Mouse (Mus musculus): ENCODE data around the gene Ppp1r14b.
A peak's percentile ranks its signal among the peaks of the same experiment; 100 is the strongest.

The Ppp1r14b gene

DNA sequence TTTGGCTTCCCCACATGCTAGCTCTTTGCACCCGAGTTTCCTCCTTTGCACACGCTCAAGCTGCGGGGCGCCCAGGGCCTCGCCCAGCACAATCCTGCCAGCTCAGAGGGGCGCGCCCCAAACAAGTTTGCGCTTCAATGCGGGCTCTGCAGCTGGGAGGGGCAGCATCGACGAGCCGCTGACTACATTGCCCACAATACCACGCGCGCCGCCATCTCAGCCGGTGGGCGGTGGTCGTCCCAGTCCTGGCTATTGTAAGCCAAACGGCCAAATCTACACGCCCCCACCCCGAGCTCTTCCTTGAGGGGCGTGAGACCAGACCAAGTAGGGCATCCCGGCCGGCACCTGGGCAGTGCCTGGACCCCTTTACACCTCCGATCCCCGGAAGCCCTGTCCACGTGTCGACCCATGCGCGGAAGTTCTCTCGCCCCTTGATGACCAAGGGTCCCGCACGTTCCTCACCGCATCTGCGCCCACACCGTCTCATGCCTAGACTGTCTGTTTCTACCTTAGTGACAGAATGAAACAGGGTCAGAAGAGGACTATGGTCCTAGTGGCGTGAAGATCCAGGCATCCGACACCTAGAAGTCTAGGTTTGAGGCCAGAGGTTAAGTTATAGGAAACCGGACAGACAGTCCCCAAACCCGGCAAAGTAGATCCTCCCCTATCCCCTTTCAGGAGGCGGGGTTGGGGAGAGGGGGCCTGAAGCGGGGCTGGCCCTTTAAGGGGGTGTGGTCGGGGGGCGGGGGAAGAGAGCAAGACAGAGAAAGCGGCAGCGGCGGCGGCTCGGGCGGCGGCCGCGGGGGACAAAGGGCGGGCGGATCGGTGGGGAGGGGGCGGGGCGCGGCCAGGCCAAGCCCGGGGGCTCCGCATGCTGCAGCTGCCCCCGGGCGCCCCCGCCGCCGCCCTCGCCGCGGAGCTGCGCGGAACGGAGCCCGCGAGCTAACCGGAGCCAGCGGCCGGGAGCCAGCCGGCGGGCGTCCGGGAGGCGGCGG lies at the start of gene Ppp1r14b:
Gene Ppp1r14b (plus strand): TSS at position 758 of the 995 bp plus-strand sequence.
- DNase-seq (ENCODE audit: low read depth, low spot score): peak; percentile 71

DNA sequence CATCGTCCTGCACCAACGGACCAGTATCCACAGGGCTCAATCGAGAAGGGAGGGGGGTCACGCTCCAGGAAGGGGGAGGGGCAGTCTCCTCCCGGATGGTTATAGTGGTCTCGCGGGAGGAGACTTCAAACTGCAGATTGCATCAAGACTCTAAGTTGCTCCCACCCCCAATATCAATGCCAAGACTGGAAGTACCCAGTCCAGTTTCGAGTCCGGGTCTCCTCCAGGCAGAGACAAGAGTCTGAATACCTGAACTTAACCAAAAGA lies 49.5 kb upstream of the Ppp1r14b start, which contains the start of gene Catsperz:
Gene Catsperz (minus strand): TSS at position 74 of the 267 bp plus-strand sequence.
- DNase-seq (ENCODE audit: low read depth, low spot score): no peak

DNA sequence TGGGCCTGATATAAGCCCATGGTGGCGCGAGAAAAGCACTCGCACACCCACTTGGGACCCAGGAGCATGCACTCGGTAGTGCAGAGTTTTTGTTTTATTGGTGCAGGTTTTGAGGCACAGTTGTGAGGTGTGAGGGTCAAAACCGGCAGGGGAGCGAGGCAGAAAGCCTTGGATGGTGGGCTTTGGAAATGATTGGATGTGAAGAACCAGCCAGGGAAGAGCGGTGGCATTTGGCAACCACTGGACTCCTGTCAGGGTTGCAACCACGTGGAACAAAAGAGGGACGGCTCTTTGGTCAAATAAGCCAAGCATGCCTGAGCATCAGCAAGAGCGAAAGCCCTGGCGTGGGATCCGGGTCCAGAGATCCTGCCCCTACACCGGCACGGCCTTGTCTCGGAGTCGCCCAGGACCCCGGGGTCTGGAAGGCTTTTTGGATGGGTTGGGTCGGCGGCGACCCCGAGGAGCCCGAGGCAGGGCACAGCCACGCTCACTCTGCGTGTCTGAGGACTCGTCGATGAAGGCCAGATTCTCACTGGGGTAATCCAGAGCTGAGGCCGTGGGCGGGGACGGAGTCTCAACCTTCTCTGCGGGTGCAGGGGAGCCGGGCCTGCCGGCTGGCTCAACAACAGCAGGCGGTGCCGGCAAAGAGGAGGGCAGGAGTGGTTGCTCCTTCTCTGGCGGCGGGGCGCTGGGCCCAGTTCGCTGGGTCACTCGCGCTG lies 49.0 kb upstream of the Ppp1r14b start:
- no peak for DNase-seq (ENCODE audit: low read depth, low spot score)

DNA sequence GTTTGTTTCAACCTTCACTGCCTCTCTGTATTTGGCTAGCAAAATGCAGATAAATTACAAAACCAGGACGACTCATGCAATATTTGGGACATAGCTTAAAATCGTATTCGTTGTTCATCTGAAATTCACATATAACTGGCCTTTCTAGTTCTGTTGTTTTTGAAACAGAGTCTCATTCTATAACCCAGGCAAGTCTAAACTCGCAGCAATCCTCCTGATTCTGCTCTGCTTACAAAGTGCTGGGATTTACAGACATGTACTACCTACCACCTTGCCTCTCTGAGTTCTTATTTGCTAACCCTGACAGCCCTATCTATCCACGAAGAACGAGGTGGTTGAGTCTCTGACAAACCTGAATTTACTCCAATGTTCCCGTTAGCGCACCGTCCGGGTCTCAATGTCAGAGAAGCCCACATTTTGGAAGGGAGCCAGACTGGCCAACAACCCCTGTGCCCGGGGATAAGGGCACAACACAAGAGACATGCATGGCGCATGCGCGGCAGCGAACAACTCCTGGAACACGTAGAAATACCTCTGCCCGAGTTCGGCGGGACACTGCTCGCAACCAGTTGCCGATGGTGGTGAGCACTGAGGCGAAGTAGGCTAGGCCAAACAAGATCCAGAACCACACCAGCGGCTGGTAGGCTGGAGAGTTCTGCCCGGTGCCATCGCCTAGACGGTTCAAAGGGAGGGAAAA lies 48.1 kb upstream of the Ppp1r14b start:
- no peak for DNase-seq (ENCODE audit: low read depth, low spot score)

DNA sequence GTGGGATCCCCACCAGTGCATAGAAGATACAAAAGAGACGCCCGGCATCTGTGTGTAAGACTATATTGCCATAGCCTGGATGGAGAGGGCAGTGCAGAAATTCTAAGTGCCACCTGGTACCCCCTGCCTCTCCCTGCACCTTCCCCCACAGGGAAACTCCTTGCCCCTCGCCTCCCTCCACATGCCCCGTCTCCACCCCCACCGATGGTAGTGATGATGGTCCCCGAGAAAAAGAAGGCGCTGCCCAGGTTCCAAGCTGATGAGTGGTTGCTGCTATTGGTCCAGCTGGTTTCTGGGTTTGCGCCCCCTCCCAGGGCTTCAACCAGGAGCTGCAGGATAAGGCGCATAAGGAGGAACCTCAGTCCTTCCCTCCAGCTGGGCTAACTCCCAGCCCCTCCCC lies 46.7 kb upstream of the Ppp1r14b start:
- no peak for DNase-seq (ENCODE audit: low read depth, low spot score)

DNA sequence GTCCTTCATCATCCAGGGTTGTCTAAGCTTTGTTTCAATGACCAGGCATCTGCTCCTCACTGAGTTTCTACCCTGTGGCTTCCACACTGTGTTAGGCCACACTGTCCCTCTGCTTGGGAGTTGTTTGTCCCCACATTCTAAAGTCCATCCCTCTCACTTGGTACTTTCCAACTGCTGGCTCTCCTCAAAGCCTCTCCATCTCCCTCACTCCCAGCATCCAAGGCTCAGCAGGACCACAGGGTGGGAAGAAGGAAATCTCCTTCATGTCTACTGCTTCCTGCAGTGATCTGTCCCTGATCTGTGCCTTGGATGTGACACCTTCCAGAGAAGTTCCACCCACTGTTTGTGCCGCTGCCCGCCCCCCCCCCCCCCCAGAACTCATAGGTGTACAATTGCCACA lies 43.8 kb upstream of the Ppp1r14b start:
- DNase-seq (ENCODE audit: low read depth, low spot score): peak; percentile 37

DNA sequence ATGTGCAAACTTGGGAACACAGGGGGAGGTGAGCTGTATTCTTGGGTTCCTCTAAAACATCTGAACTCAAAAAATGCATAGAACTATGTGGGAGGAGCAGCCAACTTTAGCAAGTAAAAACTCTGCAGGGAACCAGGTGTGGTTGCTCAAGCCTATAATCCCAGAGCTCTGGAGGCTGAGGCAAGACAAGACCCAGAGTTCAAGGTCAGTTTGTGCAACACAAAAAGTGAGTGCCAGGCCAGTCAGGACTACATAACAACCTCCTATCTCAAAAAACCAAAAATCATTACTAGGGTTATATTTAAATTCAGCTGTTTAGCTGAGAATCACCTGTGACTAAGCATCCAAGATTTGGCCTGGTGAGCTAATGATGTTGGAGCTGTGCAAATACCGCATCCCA lies 42.8 kb upstream of the Ppp1r14b start:
- DNase-seq (ENCODE audit: low read depth, low spot score): no peak

DNA sequence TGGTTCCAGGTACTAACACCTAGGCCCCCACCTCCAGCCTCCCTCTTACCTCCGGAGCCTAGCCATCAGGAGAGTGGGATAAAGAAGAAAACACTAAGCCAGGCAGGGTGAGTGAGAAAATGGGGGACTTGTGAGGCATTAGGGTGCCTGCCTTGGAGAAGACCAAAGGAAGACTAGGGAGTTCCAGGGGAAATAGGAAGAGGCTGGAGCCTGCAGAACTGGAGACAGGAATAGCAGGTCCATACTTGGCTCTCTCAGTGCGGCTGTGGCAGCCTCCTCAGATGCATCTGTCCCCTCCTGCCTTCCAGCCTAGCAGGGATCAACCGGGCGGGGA lies 41.7 kb upstream of the Ppp1r14b start:
- no peak for DNase-seq (ENCODE audit: low read depth, low spot score)

DNA sequence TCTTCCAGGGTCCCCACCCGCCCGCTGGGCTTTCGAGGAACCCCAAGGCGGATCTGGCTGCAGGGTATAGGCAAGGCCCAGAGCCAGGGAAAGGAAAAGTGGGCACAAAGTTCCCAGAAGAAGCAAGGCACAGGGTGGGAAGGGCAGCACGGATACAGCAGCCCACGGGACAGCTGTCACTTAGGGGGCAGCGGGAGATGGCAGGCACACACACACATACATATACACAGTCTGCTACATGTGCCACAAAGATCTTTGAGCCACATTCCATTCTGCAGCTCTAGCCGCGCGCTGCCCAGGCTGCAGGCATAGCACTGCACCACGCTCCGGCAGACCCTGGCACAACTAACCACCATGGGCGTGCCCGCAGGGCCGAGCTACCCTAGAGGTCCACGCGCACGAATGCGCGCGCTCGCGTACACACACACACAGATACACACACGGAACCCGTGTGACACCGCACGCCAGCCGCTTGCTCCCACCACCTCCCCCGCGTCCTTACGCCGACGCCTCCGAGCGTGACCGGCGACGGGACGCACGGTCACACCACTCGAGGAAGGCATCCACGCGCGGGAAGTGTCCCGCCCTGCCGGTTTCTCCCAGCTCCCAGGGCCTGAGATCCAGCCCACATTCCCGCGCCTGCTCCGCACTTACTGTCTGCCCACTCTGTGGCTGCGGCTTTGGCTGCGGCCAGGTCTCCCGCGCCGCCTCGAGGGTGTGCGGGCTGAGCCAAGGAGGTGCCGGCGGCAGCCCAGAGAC lies 41.2 kb upstream of the Ppp1r14b start:
- DNase-seq (ENCODE audit: low read depth, low spot score): peak; percentile 84

DNA sequence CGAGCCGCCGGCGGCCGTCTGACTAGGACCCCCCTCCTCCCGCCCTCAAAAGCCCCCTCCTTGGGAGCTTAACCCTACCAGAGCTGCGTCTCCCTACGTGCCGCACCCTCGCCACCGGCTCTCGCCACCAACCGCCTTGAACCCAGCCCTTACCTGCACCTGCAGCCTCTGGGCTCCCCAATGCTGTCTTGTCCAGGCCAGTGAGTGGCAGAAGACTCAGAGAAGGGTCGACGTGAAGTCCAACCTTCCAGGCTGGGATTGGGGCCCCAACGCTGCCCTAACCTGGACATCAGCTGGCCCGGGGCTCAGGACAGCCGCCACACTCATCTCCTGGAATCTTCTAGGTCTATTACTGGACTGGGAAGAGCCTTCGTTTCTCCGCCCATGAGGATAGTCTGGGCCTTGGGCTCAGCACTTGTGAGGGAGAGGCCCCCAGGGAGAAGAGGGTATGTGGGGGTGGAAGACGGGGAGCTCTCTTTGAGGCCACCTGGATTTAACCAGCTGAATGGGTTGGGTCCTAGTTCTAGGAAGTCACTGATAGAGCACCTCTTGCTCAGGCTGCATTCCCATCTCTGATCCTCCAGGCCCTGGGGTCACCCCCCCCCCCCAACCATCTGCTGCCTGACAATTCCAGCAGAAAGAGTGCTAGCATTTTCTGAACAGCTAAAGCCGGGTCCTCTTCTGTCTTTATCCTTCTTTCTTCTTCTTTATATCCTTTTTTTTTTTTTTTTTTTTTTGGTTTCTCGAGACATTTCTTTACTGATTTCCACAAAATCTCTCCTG lies 40.4 kb upstream of the Ppp1r14b start, which contains the start of gene Kcnk4:
Gene Kcnk4 (minus strand): TSS at position 321 of the 783 bp plus-strand sequence.
- DNase-seq (ENCODE audit: low read depth, low spot score): peak; percentile 44

DNA sequence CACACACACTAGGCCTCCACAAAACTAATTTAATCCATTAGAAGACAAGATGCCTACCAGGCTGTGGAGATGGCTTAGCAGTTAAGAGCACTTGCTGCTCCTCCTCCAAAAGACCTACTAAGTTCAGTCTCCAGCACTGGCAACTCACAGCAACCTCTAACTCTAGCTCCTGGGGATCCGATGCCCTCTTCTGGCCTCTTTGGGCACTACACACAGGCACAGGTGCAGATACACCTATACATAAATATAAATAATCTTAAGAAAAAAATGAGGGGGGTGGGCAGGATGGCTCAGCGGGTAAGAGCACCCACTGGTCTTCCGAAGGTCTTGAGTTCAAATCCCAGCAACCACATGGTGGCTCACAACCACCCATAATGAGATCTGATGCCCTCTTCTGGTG lies 38.5 kb upstream of the Ppp1r14b start:
- DNase-seq (ENCODE audit: low read depth, low spot score): no peak

DNA sequence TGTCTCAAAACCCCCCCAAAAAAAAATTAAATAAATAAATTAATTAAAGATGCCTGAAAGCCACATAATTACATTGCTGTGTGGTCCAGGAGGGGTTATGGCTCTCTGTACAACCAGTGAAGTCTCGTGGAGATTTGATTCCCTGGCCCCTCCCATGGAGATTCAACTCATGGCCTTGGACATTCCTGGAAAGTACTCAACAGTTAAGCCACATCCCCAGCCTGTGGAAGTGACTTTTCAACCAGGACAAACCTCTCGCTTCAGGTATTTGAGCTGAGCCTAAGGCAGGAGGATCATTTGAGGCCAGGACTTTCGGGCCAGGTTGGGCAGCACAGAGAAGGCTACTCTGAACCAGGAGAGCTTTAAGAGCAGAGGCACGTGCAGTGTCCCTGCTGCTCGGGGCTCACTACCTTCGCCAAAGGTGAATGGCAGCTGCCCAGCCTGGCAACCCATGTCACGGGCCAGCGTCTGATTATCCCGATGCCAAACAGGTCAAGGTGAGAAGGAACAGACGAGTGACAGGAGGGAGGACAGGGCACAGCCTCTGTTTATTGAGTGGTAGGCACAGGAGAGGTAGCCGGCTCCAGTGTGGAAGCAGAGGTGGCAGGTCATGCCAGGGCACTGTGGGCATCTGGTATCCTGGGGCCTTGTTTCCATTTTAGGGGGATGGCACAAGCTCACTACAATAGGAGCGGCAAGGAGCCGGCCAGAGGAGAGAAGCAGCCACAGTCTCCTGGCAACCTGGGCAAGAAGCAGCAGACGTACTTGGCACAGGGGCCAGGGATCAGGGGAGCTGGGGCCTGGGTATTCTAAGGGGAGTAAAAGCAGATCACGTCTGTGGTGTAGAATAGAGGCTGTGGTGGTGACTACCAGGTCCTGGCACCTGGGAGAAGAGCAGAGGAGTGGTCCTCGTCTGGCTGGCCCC lies 37.0 kb upstream of the Ppp1r14b start:
- DNase-seq (ENCODE audit: low read depth, low spot score): peak; percentile 63

DNA sequence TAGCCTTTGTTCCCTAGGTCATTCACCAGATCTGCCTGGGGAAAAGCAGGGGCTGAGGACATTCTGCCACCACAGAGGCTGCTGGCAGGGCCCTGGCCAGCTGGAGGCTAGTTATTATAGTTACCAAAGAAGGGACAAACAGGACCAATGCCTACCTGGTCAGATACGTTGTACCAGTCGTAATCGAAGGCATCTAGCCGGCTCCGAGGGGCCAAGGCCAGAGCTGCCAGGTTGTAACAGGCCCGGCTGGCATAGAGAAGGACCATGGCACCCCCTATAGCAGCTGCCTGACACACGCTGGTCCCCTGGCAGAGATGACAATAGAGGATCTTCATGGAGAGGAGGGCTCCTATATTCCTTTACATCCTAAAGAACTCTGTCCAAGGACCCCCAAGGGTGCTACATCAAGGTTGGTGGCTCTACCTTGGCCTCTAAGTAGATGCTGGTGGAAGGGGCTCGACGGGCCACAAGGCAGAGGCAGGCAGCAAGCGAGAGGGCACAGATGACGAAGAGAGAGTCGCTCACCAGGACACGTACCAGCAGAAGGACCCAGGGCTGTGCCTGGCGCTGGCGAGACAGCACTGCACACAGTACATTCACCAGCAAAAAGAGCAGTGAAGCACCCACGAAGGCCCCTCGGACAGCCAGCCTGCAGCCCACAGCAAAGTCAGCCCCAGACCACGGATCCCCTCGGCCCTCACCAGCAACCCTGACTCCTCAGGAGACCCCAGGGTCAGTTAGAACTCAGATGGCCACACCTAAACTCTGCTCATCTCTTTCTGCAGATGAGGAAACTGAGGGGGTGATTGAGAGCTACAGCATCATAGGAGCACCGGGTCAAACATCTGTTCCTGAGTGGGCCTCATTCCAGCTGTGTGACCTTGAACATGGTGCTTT lies 35.4 kb upstream of the Ppp1r14b start:
- peak; percentile 41 for DNase-seq (ENCODE audit: low read depth, low spot score)

DNA sequence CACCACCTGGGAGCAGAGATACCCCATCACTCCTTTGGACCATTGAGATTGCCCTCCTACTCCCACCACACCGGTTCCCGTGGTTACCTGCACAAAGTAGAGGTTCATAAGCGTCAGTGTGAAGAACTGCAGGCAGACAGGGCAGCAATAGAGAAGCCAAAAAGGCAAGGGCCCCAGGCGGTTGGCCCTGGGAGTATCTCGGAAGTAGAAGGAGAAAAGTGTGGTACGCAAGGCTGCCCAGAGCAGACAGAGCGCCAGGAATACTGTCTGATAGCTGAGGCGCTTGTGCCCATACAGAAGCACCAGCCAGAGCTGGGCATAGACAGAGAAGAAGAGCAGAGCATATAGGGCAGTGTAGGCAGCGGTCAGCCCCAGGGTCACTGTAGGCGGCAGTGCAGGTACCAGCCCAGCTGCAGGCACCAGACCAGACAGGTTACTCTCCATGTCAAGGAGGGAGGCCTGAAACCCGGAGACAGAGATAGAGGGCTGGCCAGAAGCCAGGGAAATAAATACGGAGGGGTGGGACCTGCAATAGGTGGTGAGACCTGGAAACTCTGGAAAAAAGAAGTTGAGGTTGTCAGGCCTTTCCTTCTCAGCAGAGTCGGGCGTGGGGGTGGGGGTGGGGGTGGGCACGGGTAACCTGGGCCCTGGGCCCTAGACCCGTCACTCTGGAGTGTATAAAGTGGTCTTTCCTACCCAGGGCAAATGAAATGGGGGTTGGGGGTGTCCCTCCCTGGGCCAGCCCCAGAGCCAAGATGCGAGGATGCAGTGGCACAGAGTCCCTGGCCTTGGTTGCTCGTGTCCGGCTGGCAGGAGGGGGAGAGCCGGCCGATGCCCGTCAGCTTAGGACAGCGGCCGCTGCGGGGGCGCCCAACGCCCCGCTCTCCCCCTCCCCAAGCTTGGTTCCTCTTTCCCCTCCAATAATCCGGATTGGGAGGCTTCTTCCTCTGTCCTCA lies 34.1 kb upstream of the Ppp1r14b start:
- no peak for DNase-seq (ENCODE audit: low read depth, low spot score)

DNA sequence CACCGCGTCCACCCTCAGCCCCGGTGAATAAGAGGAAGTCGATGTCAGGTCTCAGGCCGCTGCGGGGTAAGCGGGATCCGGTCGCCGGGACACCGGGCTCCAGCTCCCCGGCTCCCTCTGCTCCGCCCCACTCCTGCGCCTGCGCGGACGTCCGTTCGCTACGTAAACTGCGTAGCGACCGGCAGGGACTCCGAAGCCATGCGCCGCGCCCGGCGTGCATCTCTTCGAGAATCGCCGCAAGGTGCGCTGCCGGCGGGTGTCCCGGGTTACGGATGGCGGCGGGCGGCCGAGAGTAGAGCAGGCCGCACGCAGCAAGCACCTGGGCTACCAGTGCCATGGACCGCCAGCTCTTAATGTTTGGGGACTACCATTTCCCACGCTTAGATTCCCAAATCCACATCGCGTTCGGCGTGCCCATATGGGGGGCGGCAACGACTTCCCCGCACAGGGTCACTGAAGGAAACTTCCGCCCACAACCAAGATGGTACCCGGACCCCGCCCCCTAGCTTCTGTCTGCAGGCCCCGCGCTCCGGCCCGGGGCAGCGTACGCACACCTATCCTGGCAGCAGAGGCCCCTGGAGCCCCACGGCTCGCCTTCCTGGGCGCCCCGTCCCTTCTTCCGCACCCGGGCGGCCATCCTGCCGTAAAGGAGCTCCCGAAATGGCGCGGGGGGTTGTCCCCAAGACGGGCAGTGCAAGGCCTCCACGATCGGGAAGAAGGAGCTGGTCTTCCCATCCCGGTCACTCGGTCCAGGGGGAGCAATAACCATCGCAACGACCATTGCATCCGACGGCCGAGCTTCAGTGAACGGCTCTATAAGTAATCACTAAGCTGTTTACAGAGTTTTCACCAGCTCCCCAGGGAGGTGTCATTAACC lies 33.2 kb upstream of the Ppp1r14b start, which contains the start of gene Bad:
Gene Bad (plus strand): TSS at position 490 of the 877 bp plus-strand sequence.
- DNase-seq (ENCODE audit: low read depth, low spot score): peak; percentile 96

DNA sequence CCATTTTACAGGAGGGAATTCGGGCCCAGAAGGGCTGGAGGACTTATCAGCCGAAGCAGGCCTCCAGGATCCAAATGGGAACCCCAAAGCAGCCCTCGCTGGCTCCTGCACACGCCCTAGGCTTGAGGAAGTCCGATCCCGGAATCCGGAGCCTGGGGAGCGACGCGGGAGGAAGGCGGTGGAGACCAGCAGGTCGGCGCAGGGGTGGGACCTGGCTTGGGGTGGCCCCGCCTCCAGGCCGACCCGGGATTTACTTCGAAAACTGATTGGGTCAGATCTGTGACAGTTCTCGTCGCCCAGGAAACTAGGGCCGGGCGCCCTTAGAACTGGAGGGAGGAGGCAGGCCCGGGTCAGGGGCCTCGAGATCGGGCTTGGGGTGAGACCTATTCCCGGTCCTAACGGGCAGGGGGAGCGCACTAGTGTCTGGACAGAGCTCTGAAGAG lies 32.5 kb upstream of the Ppp1r14b start, which contains the start of gene Gpr137:
Gene Gpr137 (minus strand): TSS at position 232 of the 443 bp plus-strand sequence.
- DNase-seq (ENCODE audit: low read depth, low spot score): peak; percentile 97
